Mouse (Mus musculus) neural tube, embryonic 14.5 days (tissue): ENCODE results near the gene Ackr4. TPM values are rescaled to one million over a fixed set of nuclear protein-coding genes. Genes with fewer than 3 reads are reported as not detected.

ENCODE experiments used
- ATAC-seq: fragments of 200-750 bp; cut with Nextera tagmentation; 2 replicates; pipeline ENCODE4 v1.8.0; 2017; ENCODE audit warnings: low read depth, mild to moderate bottlenecking, moderate TSS enrichment, moderate library complexity
- H3K27ac ChIP-seq: fragments of 300-500 bp; sonication (generic); 2 replicates; pipeline ENCODE4 v1.5.1; 2014; ENCODE audit warnings: low read depth, mild to moderate bottlenecking, control low read depth, low read length, moderate library complexity, mixed read lengths
- H3K27me3 ChIP-seq: fragments of 300-500 bp; sonication (generic); 2 replicates; pipeline ENCODE4 v1.6.1; 2014; ENCODE audit warnings: low read length; ENCODE audit not compliant: control insufficient read depth, insufficient read depth
- H3K36me3 ChIP-seq: fragments of 300-500 bp; sonication (generic); 2 replicates; pipeline ENCODE4 v1.6.1; 2014; ENCODE audit warnings: low read length, mixed read lengths; ENCODE audit not compliant: control insufficient read depth, insufficient read depth
- H3K4me1 ChIP-seq: fragments of 300-500 bp; sonication (generic); 2 replicates; pipeline ENCODE4 v1.6.1; 2014; ENCODE audit warnings: low read length; ENCODE audit not compliant: control insufficient read depth, insufficient read depth
- H3K4me2 ChIP-seq: fragments of 300-500 bp; sonication (generic); 2 replicates; pipeline ENCODE4 v1.6.1; 2014; ENCODE audit warnings: mild to moderate bottlenecking, low read depth, low read length, control low read depth
- H3K4me3 ChIP-seq: fragments of 300-500 bp; sonication (generic); 2 replicates; pipeline ENCODE4 v1.5.1; 2014; ENCODE audit warnings: low read depth, low read length, control low read depth, mixed read lengths
- H3K9ac ChIP-seq: fragments of 300-500 bp; sonication (generic); replicated peaks from 2 replicates; pipeline ENCODE4 v1.6.1; 2014; ENCODE audit warnings: low read depth, mild to moderate bottlenecking, control low read depth, low read length, mixed read lengths
- H3K9me3 ChIP-seq: fragments of 300-500 bp; sonication (generic); 2 replicates; pipeline ENCODE4 v1.6.1; 2016; ENCODE audit warnings: low read length; ENCODE audit not compliant: control insufficient read depth
- WGBS: fragments of 180-500 bp; shearing (Covaris S2); extraction: QIAGEN DNeasy Blood & Tissue Kit; methylation state at CpG from one replicate; pipeline ENCODE4 v1.1.7; 2014; 5-methylcytosine and 5-hydroxymethylcytosine counted together
- polyA plus RNA-seq: library from polyadenylated mRNA; unstranded; fragments of >200 nt; fragmentation: Nextera tagmentation; extraction: Ambion mirVana; gene quantifications from 2 replicates; pipeline ENCODE4 v1.2.1, GENCODE M21; 2014

Ackr4 gene
- polyA plus RNA-seq, 1 experiment from 2014 or later, result 2.2 TPM

- Histone ChIP-seq H3K4me3 (no peak overlapping the region), H3K36me3 (no peaks in the 10 kb centered on the region), H3K27me3 (no peaks in the 10 kb centered on the region), H3K27ac (no peak overlapping the region), H3K9me3 (no peaks in the 10 kb centered on the region), H3K9ac (no peak overlapping the region), H3K4me2 (no peak overlapping the region), H3K4me1 (no peaks in the 10 kb centered on the region)
- WGBS, result 36% methylated on average over 3 of the region's 3 CpGs
- no peak for ATAC-seq
Observed at GRCm38 (mm10) chr9:104101458-104101857, 25.3 kb downstream of the Ackr4 start.

- Histone ChIP-seq H3K4me1 (no peaks in the 10 kb centered on the region), H3K36me3 (no peaks in the 10 kb centered on the region), H3K9ac (no peak overlapping the region), H3K4me2 (no peak overlapping the region), H3K27me3 (no peaks in the 10 kb centered on the region), H3K4me3 (no peak overlapping the region), H3K9me3 (no peaks in the 10 kb centered on the region), H3K27ac (no peak overlapping the region)
- ATAC-seq, result no peak
- 60% methylated on average over 7 of the region's 7 CpGs for WGBS
Observed at GRCm38 (mm10) chr9:104100822-104101221, 25.9 kb downstream of the Ackr4 start.

- 93% methylated on average over 11 of the region's 11 CpGs for WGBS
- Histone ChIP-seq H3K4me2 (no peak overlapping the region), H3K4me1 (no peaks in the 10 kb centered on the region), H3K27me3 (no peaks in the 10 kb centered on the region), H3K9ac (no peak overlapping the region), H3K36me3 (no peaks in the 10 kb centered on the region), H3K4me3 (no peak overlapping the region), H3K9me3 (no peaks in the 10 kb centered on the region), H3K27ac (no peak overlapping the region)
- no peak for ATAC-seq
Observed at GRCm38 (mm10) chr9:104099060-104099459, 27.7 kb downstream of the Ackr4 start.

- 78% methylated on average over 5 of the region's 5 CpGs for WGBS
- no peaks in the 10 kb centered on the region for H3K36me3 ChIP-seq
- no peaks in the 10 kb centered on the region for H3K9me3 ChIP-seq
- H3K9ac ChIP-seq, result no peak overlapping the region
- no peaks in the 10 kb centered on the region for H3K4me1 ChIP-seq
- H3K27ac ChIP-seq, result no peak overlapping the region
- no peak overlapping the region for H3K4me2 ChIP-seq
- ATAC-seq, result no peak
- no peaks in the 10 kb centered on the region for H3K27me3 ChIP-seq
- no peak overlapping the region for H3K4me3 ChIP-seq
Observed at GRCm38 (mm10) chr9:104098256-104098655, 28.5 kb downstream of the Ackr4 start.

GRCm38 (mm10) chr9:104092945-104093344, 33.8 kb downstream of the Ackr4 start:
- WGBS, result 94% methylated on average over 5 of the region's 5 CpGs
- H3K4me1 ChIP-seq, result no peaks in the 10 kb centered on the region
- no peak overlapping the region for H3K4me3 ChIP-seq
- ATAC-seq, result no peak
- no peaks in the 10 kb centered on the region for H3K27me3 ChIP-seq
- no peak overlapping the region for H3K9ac ChIP-seq
- H3K36me3 ChIP-seq, result no peaks in the 10 kb centered on the region
- H3K4me2 ChIP-seq, result no peak overlapping the region
- H3K9me3 ChIP-seq, result no peaks in the 10 kb centered on the region
- H3K27ac ChIP-seq, result no peak overlapping the region

GRCm38 (mm10) chr9:104088555-104088954, 38.2 kb downstream of the Ackr4 start:
- Histone ChIP-seq H3K27me3 (no peaks in the 10 kb centered on the region), H3K4me3 (no peak overlapping the region), H3K4me1 (no peaks in the 10 kb centered on the region), H3K9ac (no peak overlapping the region), H3K9me3 (no peaks in the 10 kb centered on the region), H3K36me3 (no peaks in the 10 kb centered on the region), H3K4me2 (no peak overlapping the region), H3K27ac (no peak overlapping the region)
- WGBS, result 56% methylated on average over 8 of the region's 8 CpGs
- ATAC-seq, result no peak

GRCm38 (mm10) chr9:104085730-104086429, 40.9 kb downstream of the Ackr4 start:
- 56% methylated on average over 4 of the region's 4 CpGs for WGBS
- H3K9ac ChIP-seq, result no peak overlapping the region
- H3K27ac ChIP-seq, result no peak overlapping the region
- no peaks in the 10 kb centered on the region for H3K36me3 ChIP-seq
- H3K4me2 ChIP-seq, result no peak overlapping the region
- ATAC-seq, result no peak
- H3K9me3 ChIP-seq, result no peaks in the 10 kb centered on the region
- no peaks in the 10 kb centered on the region for H3K4me1 ChIP-seq
- no peak overlapping the region for H3K4me3 ChIP-seq
- H3K27me3 ChIP-seq, result no peaks in the 10 kb centered on the region

GRCm38 (mm10) chr9:104080038-104080437, 46.7 kb downstream of the Ackr4 start:
- whole genome bisulfite sequencing, result 77% methylated on average over 3 of the region's 3 CpGs
- no peaks in the 10 kb centered on the region for H3K9me3 ChIP-seq
- no peak overlapping the region for H3K4me2 ChIP-seq
- no peak overlapping the region for H3K4me3 ChIP-seq
- H3K9ac ChIP-seq, result no peak overlapping the region
- ATAC-seq, result no peak
- H3K36me3 ChIP-seq, result no peaks in the 10 kb centered on the region
- no peaks in the 10 kb centered on the region for H3K27me3 ChIP-seq
- no peak overlapping the region for H3K27ac ChIP-seq
- H3K4me1 ChIP-seq, result no peaks in the 10 kb centered on the region

GRCm38 (mm10) chr9:104079379-104079778, 47.4 kb downstream of the Ackr4 start:
- Histone ChIP-seq H3K4me3 (no peak overlapping the region), H3K9me3 (no peaks in the 10 kb centered on the region), H3K4me1 (no peaks in the 10 kb centered on the region), H3K27me3 (no peaks in the 10 kb centered on the region), H3K9ac (no peak overlapping the region), H3K4me2 (no peak overlapping the region), H3K36me3 (no peaks in the 10 kb centered on the region), H3K27ac (no peak overlapping the region)
- no peak for ATAC-seq
- WGBS, result 51% methylated on average over 5 of the region's 5 CpGs
